Mouse (Mus musculus): ENCODE data around the gene Nelfe.
"Not testable (repeated sequence)": the region's sequence is repeated elsewhere in the genome, so short reads cannot be mapped to it uniquely, and the experiment has no call there.

Nelfe gene

GRCm38 (mm10) chr17:34849722-34850516 is at the start of gene Nelfe, which contains the start of gene Skiv2l:
Nelfe (plus strand) TSS chr17:34850391.
Skiv2l (minus strand) TSS chr17:34850210.
- peak; percentile 97 to 98 for DNase-seq (ENCODE audit: low spot score in 2 of 2)

GRCm38 (mm10) chr17:34800781-34801305 is 49.3 kb upstream of the Nelfe start:
- DNase-seq (ENCODE audit: low spot score in 2 of 2), result not testable (repeated sequence)

- DNase-seq (ENCODE audit: low spot score in 2 of 2), result not testable (repeated sequence)
Observed at GRCm38 (mm10) chr17:34802756-34803155, 47.4 kb upstream of the Nelfe start.

- not testable (repeated sequence) for DNase-seq (ENCODE audit: low spot score in 2 of 2)
Observed at GRCm38 (mm10) chr17:34803367-34803766, 46.8 kb upstream of the Nelfe start.

GRCm38 (mm10) chr17:34804301-34804700 is 45.9 kb upstream of the Nelfe start, which contains the start of gene Cyp21a1:
Cyp21a1 (minus strand) TSS chr17:34804561.
- not testable (repeated sequence) for DNase-seq (ENCODE audit: low spot score in 2 of 2)

- no peak for DNase-seq (ENCODE audit: low spot score in 2 of 2)
Observed at GRCm38 (mm10) chr17:34804871-34805562, 45.2 kb upstream of the Nelfe start.

- no peak for DNase-seq (ENCODE audit: low spot score in 2 of 2)
Observed at GRCm38 (mm10) chr17:34807176-34807575, 43.0 kb upstream of the Nelfe start.

- no peak for DNase-seq (ENCODE audit: low spot score in 2 of 2)
Observed at GRCm38 (mm10) chr17:34808599-34809205, 41.5 kb upstream of the Nelfe start.

GRCm38 (mm10) chr17:34810411-34810810 is 39.8 kb upstream of the Nelfe start:
- DNase-seq (ENCODE audit: low spot score in 2 of 2), result not testable (repeated sequence)

GRCm38 (mm10) chr17:34810811-34811210 is 39.4 kb upstream of the Nelfe start:
- DNase-seq (ENCODE audit: low spot score in 2 of 2), result not testable (repeated sequence)

GRCm38 (mm10) chr17:34811275-34811674 is 38.9 kb upstream of the Nelfe start:
- no peak for DNase-seq (ENCODE audit: low spot score in 2 of 2)

GRCm38 (mm10) chr17:34813747-34814146 is 36.4 kb upstream of the Nelfe start:
- DNase-seq (ENCODE audit: low spot score in 2 of 2), result peak in 1 of 2 experiments; percentile 50

- DNase-seq (ENCODE audit: low spot score in 2 of 2), result no peak
Observed at GRCm38 (mm10) chr17:34814818-34815370, 35.3 kb upstream of the Nelfe start.

- not testable (repeated sequence) for DNase-seq (ENCODE audit: low spot score in 2 of 2)
Observed at GRCm38 (mm10) chr17:34830776-34831175, 19.4 kb upstream of the Nelfe start.

- no peak for DNase-seq (ENCODE audit: low spot score in 2 of 2)
Observed at GRCm38 (mm10) chr17:34836155-34836855, 13.9 kb upstream of the Nelfe start.

- peak; percentile 92 for DNase-seq (ENCODE audit: low spot score in 2 of 2)
Observed at GRCm38 (mm10) chr17:34836856-34837221, 13.4 kb upstream of the Nelfe start, which contains the start of the genes Stk19 and Dxo. Stk19 (minus strand) TSS chr17:34836945. Dxo (plus strand) TSS chr17:34837019.

GRCm38 (mm10) chr17:34837464-34838324 is 12.5 kb upstream of the Nelfe start:
- DNase-seq (ENCODE audit: low spot score in 2 of 2), result peak in 1 of 2 experiments; percentile 34

GRCm38 (mm10) chr17:34838785-34839184 is 11.4 kb upstream of the Nelfe start:
- no peak for DNase-seq (ENCODE audit: low spot score in 2 of 2)

GRCm38 (mm10) chr17:34840736-34841307 is 9.4 kb upstream of the Nelfe start:
- DNase-seq (ENCODE audit: low spot score in 2 of 2), result no peak

- no peak for DNase-seq (ENCODE audit: low spot score in 2 of 2)
Observed at GRCm38 (mm10) chr17:34844884-34845283, 5.3 kb upstream of the Nelfe start.

Data from thymus, postnatal 10 days (tissue).